Mouse (Mus musculus) heart, embryonic 11.5 days (tissue): ENCODE results near the gene Tram2. TPM values are rescaled to one million over a fixed set of nuclear protein-coding genes. Genes with fewer than 3 reads are reported as not detected.

Experiments used
- ATAC-seq: fragments of 200-750 bp; cut with Nextera tagmentation; replicated peaks from 2 replicates; pipeline ENCODE4 v1.8.0; 2017; ENCODE audit warnings: moderate library complexity; ENCODE audit not compliant: insufficient number of reproducible peaks, low FRiP score, low TSS enrichment
- H3K27ac ChIP-seq: fragments of 300-500 bp; sonication (generic); 2 replicates; pipeline ENCODE4 v1.5.1; 2014; ENCODE audit warnings: mild to moderate bottlenecking, low read depth, low read length
- H3K27me3 ChIP-seq: fragments of 300-500 bp; sonication (generic); 2 replicates; pipeline ENCODE4 v1.6.1; 2014; ENCODE audit warnings: mild to moderate bottlenecking, low read length, mixed read lengths; ENCODE audit not compliant: control insufficient read depth, insufficient read depth
- H3K36me3 ChIP-seq: fragments of 300-500 bp; sonication (generic); 2 replicates; pipeline ENCODE4 v1.6.1; 2014; ENCODE audit warnings: mild to moderate bottlenecking, low read length, moderate library complexity, mixed read lengths; ENCODE audit not compliant: control insufficient read depth, insufficient read depth
- H3K4me1 ChIP-seq: fragments of 300-500 bp; sonication (generic); 2 replicates; pipeline ENCODE4 v1.6.1; 2014; ENCODE audit warnings: low read length; ENCODE audit not compliant: control insufficient read depth, insufficient read depth
- H3K4me2 ChIP-seq: fragments of 300-500 bp; sonication (generic); 2 replicates; pipeline ENCODE4 v1.6.1; 2014; ENCODE audit warnings: mild to moderate bottlenecking, moderate library complexity
- H3K4me3 ChIP-seq: fragments of 300-500 bp; sonication (generic); 2 replicates; pipeline ENCODE4 v1.5.1; 2014; ENCODE audit warnings: low read depth, low read length
- H3K9ac ChIP-seq: fragments of 300-500 bp; sonication (generic); 2 replicates; pipeline ENCODE4 v1.6.1; 2014; ENCODE audit warnings: mild to moderate bottlenecking, low read depth, low read length, moderate library complexity
- H3K9me3 ChIP-seq: fragments of 300-500 bp; sonication (generic); replicated peaks from 2 replicates; pipeline ENCODE4 v1.6.1; 2016; ENCODE audit warnings: low read length; ENCODE audit not compliant: control insufficient read depth
- WGBS: fragments of 180-500 bp; shearing (Covaris S2); extraction: QIAGEN DNeasy Blood & Tissue Kit; methylation state at CpG from one replicate; pipeline ENCODE4 v1.1.7; 2014; ENCODE audit not compliant: insufficient replicate concordance; 5-methylcytosine and 5-hydroxymethylcytosine counted together
- polyA plus RNA-seq: library from polyadenylated mRNA; unstranded; fragments of >200 nt; fragmentation: Nextera tagmentation; extraction: Ambion mirVana; gene quantifications from 2 replicates; pipeline ENCODE4 v1.2.1, GENCODE M21; 2014

Tram2 gene
- polyA plus RNA-seq, 1 experiment from 2014 or later = 7.1 TPM

- H3K4me3 ChIP-seq = no peak overlapping the region
- H3K36me3 ChIP-seq = no peaks in the 10 kb centered on the region
- H3K9ac ChIP-seq = no peak overlapping the region
- H3K27ac ChIP-seq = no peak overlapping the region
- H3K9me3 ChIP-seq = no peaks in the 10 kb centered on the region
- H3K4me2 ChIP-seq = no peak overlapping the region
- no peak for ATAC-seq
- H3K27me3 ChIP-seq = no peaks in the 10 kb centered on the region
- peaks cover 24% of the 10 kb centered on the region for H3K4me1 ChIP-seq
- WGBS = 47% methylated on average over 13 of the region's 13 CpGs
Observed at GRCm38 (mm10) chr1:20997881-20998389, 81.1 kb downstream of the Tram2 start.

GRCm38 (mm10) chr1:20997328-20997689, 81.7 kb downstream of the Tram2 start:
- Histone ChIP-seq H3K27ac (no peak overlapping the region), H3K9me3 (no peaks in the 10 kb centered on the region), H3K27me3 (no peaks in the 10 kb centered on the region), H3K4me1 (peaks cover 24% of the 10 kb centered on the region), H3K4me2 (no peak overlapping the region), H3K9ac (no peak overlapping the region), H3K4me3 (no peak overlapping the region), H3K36me3 (no peaks in the 10 kb centered on the region)
- WGBS = 39% methylated on average over 2 of the region's 2 CpGs
- ATAC-seq = no peak

- Histone ChIP-seq H3K27ac (no peak overlapping the region), H3K9ac (no peak overlapping the region), H3K9me3 (no peaks in the 10 kb centered on the region), H3K4me2 (no peak overlapping the region), H3K36me3 (no peaks in the 10 kb centered on the region), H3K4me3 (no peak overlapping the region), H3K4me1 (peaks cover 24% of the 10 kb centered on the region), H3K27me3 (no peaks in the 10 kb centered on the region)
- no peak for ATAC-seq
- WGBS = 38% methylated on average over 17 of the region's 17 CpGs
Observed at GRCm38 (mm10) chr1:20996603-20997327, 82.3 kb downstream of the Tram2 start.

- H3K27ac ChIP-seq = no peak overlapping the region
- no peaks in the 10 kb centered on the region for H3K9me3 ChIP-seq
- H3K27me3 ChIP-seq = no peaks in the 10 kb centered on the region
- ATAC-seq = no peak
- peaks cover 24% of the 10 kb centered on the region for H3K4me1 ChIP-seq
- no peak overlapping the region for H3K4me3 ChIP-seq
- no peaks in the 10 kb centered on the region for H3K36me3 ChIP-seq
- no peak overlapping the region for H3K4me2 ChIP-seq
- 50% methylated on average over 7 of the region's 7 CpGs for WGBS
- H3K9ac ChIP-seq = no peak overlapping the region
Observed at GRCm38 (mm10) chr1:20995331-20995986, 83.6 kb downstream of the Tram2 start.

- Histone ChIP-seq H3K27ac (no peak overlapping the region), H3K4me2 (no peak overlapping the region), H3K36me3 (no peaks in the 10 kb centered on the region), H3K4me1 (peaks cover 24% of the 10 kb centered on the region), H3K4me3 (no peak overlapping the region), H3K9me3 (no peaks in the 10 kb centered on the region), H3K27me3 (no peaks in the 10 kb centered on the region), H3K9ac (no peak overlapping the region)
- 0 out of 2 replicates have a peak, but pooled peaks have one; percentile 9 for ATAC-seq
- 44% methylated on average over 5 of the region's 5 CpGs for WGBS
Observed at GRCm38 (mm10) chr1:20994338-20994737, 84.7 kb downstream of the Tram2 start.

GRCm38 (mm10) chr1:20993690-20994089, 85.3 kb downstream of the Tram2 start:
- H3K4me2 ChIP-seq = no peak overlapping the region
- 65% methylated on average over 3 of the region's 3 CpGs for WGBS
- peaks cover 24% of the 10 kb centered on the region for H3K4me1 ChIP-seq
- H3K9ac ChIP-seq = no peak overlapping the region
- H3K36me3 ChIP-seq = no peaks in the 10 kb centered on the region
- no peaks in the 10 kb centered on the region for H3K27me3 ChIP-seq
- no peaks in the 10 kb centered on the region for H3K9me3 ChIP-seq
- no peak for ATAC-seq
- H3K4me3 ChIP-seq = no peak overlapping the region
- no peak overlapping the region for H3K27ac ChIP-seq

GRCm38 (mm10) chr1:20989461-20990083, 89.5 kb downstream of the Tram2 start:
- no peak for ATAC-seq
- Histone ChIP-seq H3K27ac (no peak overlapping the region), H3K36me3 (no peaks in the 10 kb centered on the region), H3K9ac (no peak overlapping the region), H3K4me3 (no peak overlapping the region), H3K27me3 (no peaks in the 10 kb centered on the region), H3K9me3 (no peaks in the 10 kb centered on the region), H3K4me2 (no peak overlapping the region), H3K4me1 (no peaks in the 10 kb centered on the region)
- WGBS = 83% methylated on average over 11 of the region's 11 CpGs

- Histone ChIP-seq H3K9ac (no peak overlapping the region), H3K4me2 (no peak overlapping the region), H3K36me3 (no peaks in the 10 kb centered on the region), H3K4me3 (no peak overlapping the region), H3K27ac (no peak overlapping the region), H3K4me1 (no peaks in the 10 kb centered on the region), H3K27me3 (no peaks in the 10 kb centered on the region), H3K9me3 (no peaks in the 10 kb centered on the region)
- no peak for ATAC-seq
- 56% methylated on average over 10 of the region's 10 CpGs for WGBS
Observed at GRCm38 (mm10) chr1:20986378-20987056, 92.5 kb downstream of the Tram2 start.
